Mouse (Mus musculus) limb, embryonic 15.5 days (tissue): ENCODE measurements around the gene Bcor. TPM values are rescaled to one million over a fixed set of nuclear protein-coding genes. Genes with fewer than 3 reads are reported as not detected.

Source experiments
- ATAC-seq: fragments of 200-750 bp; cut with Nextera tagmentation; 2 replicates; pipeline ENCODE4 v1.8.0; 2017; ENCODE audit warnings: low read depth, moderate TSS enrichment; ENCODE audit not compliant: insufficient number of reproducible peaks, low FRiP score, low TSS enrichment
- H3K27ac ChIP-seq: fragments of 300-500 bp; sonication (generic); 2 replicates; pipeline ENCODE4 v1.5.1; 2015; ENCODE audit warnings: moderate library complexity, mild to moderate bottlenecking, inconsistent platforms
- H3K27me3 ChIP-seq: fragments of 300-500 bp; sonication (generic); 2 replicates; pipeline ENCODE4 v1.6.1; 2015; ENCODE audit warnings: inconsistent platforms
- H3K36me3 ChIP-seq: fragments of 300-500 bp; sonication (generic); 2 replicates; pipeline ENCODE4 v1.6.1; 2015; ENCODE audit warnings: inconsistent platforms
- H3K4me1 ChIP-seq: fragments of 300-500 bp; sonication (generic); 2 replicates; pipeline ENCODE4 v1.6.1; 2015; ENCODE audit warnings: inconsistent platforms
- H3K4me2 ChIP-seq: fragments of 300-500 bp; sonication (generic); 2 replicates; pipeline ENCODE4 v1.6.1; 2015; ENCODE audit warnings: mild to moderate bottlenecking, inconsistent platforms
- H3K4me3 ChIP-seq: fragments of 300-500 bp; sonication (generic); 2 replicates; pipeline ENCODE4 v1.5.1; 2015; ENCODE audit warnings: mild to moderate bottlenecking, inconsistent platforms
- H3K9ac ChIP-seq: fragments of 300-500 bp; sonication (generic); 2 replicates; pipeline ENCODE4 v1.6.1; 2015; ENCODE audit warnings: inconsistent platforms
- H3K9me3 ChIP-seq: fragments of 300-500 bp; sonication (generic); 2 replicates; pipeline ENCODE4 v1.6.1; 2016; ENCODE audit warnings: inconsistent platforms
- WGBS: fragments of 180-500 bp; shearing (Covaris S2); methylation state at CpG from one replicate; pipeline ENCODE4 v1.1.7; 2015; 5-methylcytosine and 5-hydroxymethylcytosine counted together
- polyA plus RNA-seq: library from polyadenylated mRNA; unstranded; fragments of >200 nt; fragmentation: Nextera tagmentation; extraction: Ambion mirVana; gene quantifications from 2 replicates; pipeline ENCODE4 v1.2.1, GENCODE M21; 2015

The Bcor gene
- polyA plus RNA-seq, 1 experiment from 2014 or later, result 12.8 TPM

DNA sequence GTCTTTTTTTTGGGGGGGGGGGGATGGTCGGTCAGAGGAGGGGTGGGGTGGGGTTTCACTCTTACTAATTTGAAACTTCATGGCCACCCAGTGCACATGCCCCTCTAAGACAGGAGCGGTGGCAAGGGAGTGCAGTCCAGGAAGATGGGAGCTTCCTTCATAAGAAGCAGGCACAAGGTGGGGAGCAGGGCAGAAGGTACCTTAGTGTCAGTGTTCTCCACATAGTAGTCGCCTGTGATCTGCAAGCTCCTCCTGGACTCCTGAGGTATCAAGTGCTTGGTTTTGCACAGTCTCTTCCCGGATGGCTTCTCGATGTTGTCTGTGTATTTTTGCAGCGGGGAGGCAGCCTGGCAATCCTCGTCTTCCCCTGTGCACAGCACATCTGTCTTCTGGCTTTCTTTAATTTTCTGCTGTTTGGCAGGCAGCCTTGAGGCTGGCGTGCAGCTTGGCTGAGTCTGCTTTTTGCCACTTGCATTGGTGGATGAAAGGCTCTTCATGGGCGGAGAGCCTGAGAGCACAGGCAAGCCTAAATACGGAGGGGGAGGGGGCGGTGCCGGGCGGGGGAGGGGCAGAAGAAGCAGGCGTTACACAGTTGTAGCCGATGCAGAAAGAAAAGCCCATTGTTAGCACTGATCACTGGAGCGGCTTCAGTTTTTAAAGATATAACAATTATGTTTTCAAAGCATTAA lies 112.8 kb downstream of the Bcor start:
- no peak for ATAC-seq
- H3K27me3 ChIP-seq, result peaks cover 24% of the 10 kb centered on the region; the same call in 1 of the 2 replicates
- H3K36me3 ChIP-seq, result peaks cover 4% of the 10 kb centered on the region; the same call in 1 of the 2 replicates
- no peak overlapping the region for H3K4me3 ChIP-seq
- 25% methylated on average over 15 of the region's 16 CpGs for WGBS
- no peaks in the 10 kb centered on the region for H3K9me3 ChIP-seq
- H3K4me1 ChIP-seq, result peaks cover 11% of the 10 kb centered on the region
- no peak overlapping the region for H3K9ac ChIP-seq
- no peak overlapping the region for H3K4me2 ChIP-seq
- H3K27ac ChIP-seq, result no peak overlapping the region

- no peaks in the 10 kb centered on the region for H3K9me3 ChIP-seq
- ATAC-seq, result no peak
- peaks cover 4% of the 10 kb centered on the region; the same call in 1 of the 2 replicates for H3K36me3 ChIP-seq
- H3K4me3 ChIP-seq, result no peak overlapping the region
- H3K4me2 ChIP-seq, result no peak overlapping the region
- peaks cover 11% of the 10 kb centered on the region for H3K4me1 ChIP-seq
- peaks cover 22% of the 10 kb centered on the region; the same call in 1 of the 2 replicates for H3K27me3 ChIP-seq
- no peak overlapping the region for H3K9ac ChIP-seq
- 74% methylated on average over 13 of the region's 13 CpGs for WGBS
- H3K27ac ChIP-seq, result no peak overlapping the region
These were observed 113.5 kb downstream of the Bcor start for GRCm38 (mm10) chrX:12046676-12047075.

- H3K4me2 ChIP-seq, result no peak overlapping the region
- H3K4me3 ChIP-seq, result no peak overlapping the region
- 79% methylated on average over 14 of the region's 14 CpGs for WGBS
- no peak overlapping the region for H3K27ac ChIP-seq
- H3K9me3 ChIP-seq, result no peaks in the 10 kb centered on the region
- no peak overlapping the region for H3K9ac ChIP-seq
- H3K4me1 ChIP-seq, result peaks cover 7% of the 10 kb centered on the region
- ATAC-seq, result no peak
- H3K36me3 ChIP-seq, result peaks cover 22% of the 10 kb centered on the region
- peaks cover 14% of the 10 kb centered on the region; the same call in 1 of the 2 replicates for H3K27me3 ChIP-seq
These were observed 116.8 kb downstream of the Bcor start for GRCm38 (mm10) chrX:12043352-12043751.

DNA sequence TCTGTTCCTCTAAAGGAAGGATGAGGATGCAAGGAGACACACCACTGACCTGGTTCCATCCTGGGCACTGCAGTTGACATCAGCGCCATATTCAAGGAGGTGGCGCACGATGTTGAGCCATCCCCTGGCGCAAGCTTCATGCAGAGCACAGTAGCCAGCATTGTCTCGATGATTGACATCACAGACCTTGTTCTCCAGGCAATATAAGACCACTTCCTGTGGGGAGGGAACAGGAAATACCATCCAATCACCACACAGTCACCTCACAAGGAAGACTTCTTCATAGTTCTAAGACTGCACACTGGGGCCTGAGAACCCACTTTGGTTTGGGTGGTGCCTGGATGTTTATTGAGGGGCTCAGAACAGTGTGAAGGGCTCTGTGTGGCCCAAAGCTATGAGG lies 118.7 kb downstream of the Bcor start:
- 83% methylated on average over 5 of the region's 5 CpGs for WGBS

DNA sequence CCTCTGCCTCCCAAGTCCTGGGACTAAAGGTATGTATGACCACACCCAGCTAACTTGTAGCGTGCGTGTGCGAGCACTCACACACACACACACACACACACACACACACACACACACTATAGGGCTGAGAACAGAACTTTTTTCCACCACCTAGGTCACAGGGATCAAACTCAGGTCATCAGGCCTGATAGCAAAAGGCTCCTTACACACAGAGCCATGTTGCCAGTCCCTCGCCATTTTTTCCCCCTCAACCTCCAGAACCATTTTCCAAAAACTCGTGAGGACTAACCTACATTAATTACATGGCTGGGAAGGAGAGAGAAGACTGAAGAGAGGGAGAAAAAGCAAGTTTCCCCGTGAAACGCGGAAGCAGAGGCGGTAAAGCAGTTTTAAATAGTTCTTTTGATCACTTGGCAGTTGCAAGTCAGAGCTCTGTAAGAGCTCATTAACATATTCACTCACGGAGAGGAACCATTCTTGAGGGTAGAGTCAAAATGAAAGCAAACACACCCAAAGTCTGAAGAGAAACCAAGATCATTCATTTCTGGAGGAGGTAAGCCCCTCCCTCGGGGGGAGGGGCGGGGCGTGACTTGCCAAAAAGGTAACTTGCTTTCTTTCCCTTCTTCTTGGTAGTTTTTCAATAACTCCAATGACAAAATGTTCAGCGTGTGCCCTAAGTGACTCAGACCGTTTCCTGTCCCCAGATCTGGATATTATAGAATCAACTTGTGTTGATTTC lies 145.3 kb downstream of the Bcor start:
- H3K4me2 ChIP-seq, result no peak overlapping the region
- H3K9ac ChIP-seq, result no peak overlapping the region
- H3K9me3 ChIP-seq, result no peaks in the 10 kb centered on the region
- WGBS, result 43% methylated on average over 15 of the region's 15 CpGs
- ATAC-seq, result no peak
- no peak overlapping the region for H3K27ac ChIP-seq
- H3K27me3 ChIP-seq, result peaks cover 3% of the 10 kb centered on the region; the same call in 1 of the 2 replicates
- H3K4me3 ChIP-seq, result no peak overlapping the region
- H3K4me1 ChIP-seq, result no peaks in the 10 kb centered on the region
- H3K36me3 ChIP-seq, result no peaks in the 10 kb centered on the region

More for the DNA sequence above, 118.7 kb downstream of the Bcor start:
- Histone ChIP-seq H3K4me3 (no peak overlapping the region), H3K36me3 (peaks cover 32% of the 10 kb centered on the region), H3K27ac (no peak overlapping the region), H3K4me1 (no peaks in the 10 kb centered on the region), H3K27me3 (0 out of 2 replicates have a peak, but pooled peaks cover 6% of the 10 kb centered on the region), H3K9me3 (no peaks in the 10 kb centered on the region), H3K9ac (no peak overlapping the region), H3K4me2 (no peak overlapping the region)
- no peak for ATAC-seq

DNA sequence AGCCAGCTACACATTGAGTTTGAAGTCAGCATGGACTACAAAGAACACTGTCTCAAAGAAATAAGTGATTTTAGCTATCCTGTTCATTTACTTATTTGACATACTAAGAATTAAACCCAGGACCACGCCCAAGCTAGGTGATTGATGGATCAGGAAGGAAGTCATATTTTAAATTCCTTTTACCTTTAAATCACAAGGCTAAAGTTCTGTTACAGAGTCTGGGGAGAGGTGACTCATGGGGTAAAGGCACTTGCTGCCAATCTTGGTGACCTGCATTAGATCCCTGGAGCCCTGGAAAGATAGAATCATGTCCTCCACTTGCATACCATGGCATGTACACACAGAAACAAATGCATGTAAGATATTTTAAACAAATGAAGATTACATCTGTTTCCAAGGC lies 149.5 kb downstream of the Bcor start:
- no peaks in the 10 kb centered on the region for H3K9me3 ChIP-seq
- H3K9ac ChIP-seq, result no peak overlapping the region
- ATAC-seq, result no peak
- no peak overlapping the region for H3K4me2 ChIP-seq
- H3K4me1 ChIP-seq, result peaks cover 12% of the 10 kb centered on the region
- WGBS, result 77% methylated on average over 1 of the region's 1 CpGs
- no peak overlapping the region for H3K4me3 ChIP-seq
- H3K36me3 ChIP-seq, result no peaks in the 10 kb centered on the region
- H3K27me3 ChIP-seq, result peaks cover 31% of the 10 kb centered on the region
- H3K27ac ChIP-seq, result no peak overlapping the region

DNA sequence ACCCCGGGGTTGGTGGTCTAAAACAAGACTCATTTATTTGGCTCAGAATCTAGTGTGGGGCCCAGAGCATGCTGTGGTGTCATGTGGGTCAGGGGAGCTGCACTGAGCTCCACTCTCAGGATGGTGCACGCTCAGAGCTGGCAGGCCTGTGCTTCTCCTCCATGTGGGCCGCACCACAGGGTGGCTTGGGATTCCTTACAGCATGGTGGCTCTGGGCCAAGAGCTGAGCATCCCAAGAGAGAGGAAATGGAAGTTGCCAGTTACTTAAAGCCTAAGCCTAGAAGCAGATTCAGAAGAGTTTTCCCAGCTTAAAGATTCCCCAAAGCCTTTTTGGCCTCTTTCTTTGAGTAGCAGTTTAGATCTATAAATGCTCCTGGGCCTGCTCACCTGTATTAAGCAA lies 151.1 kb downstream of the Bcor start:
- 46% methylated on average over 3 of the region's 3 CpGs for WGBS
- Histone ChIP-seq H3K27me3 (peaks cover 48% of the 10 kb centered on the region), H3K9me3 (no peaks in the 10 kb centered on the region), H3K9ac (no peak overlapping the region), H3K27ac (no peak overlapping the region), H3K36me3 (no peaks in the 10 kb centered on the region), H3K4me1 (peaks cover 28% of the 10 kb centered on the region), H3K4me2 (no peak overlapping the region), H3K4me3 (no peak overlapping the region)
- ATAC-seq, result no peak

DNA sequence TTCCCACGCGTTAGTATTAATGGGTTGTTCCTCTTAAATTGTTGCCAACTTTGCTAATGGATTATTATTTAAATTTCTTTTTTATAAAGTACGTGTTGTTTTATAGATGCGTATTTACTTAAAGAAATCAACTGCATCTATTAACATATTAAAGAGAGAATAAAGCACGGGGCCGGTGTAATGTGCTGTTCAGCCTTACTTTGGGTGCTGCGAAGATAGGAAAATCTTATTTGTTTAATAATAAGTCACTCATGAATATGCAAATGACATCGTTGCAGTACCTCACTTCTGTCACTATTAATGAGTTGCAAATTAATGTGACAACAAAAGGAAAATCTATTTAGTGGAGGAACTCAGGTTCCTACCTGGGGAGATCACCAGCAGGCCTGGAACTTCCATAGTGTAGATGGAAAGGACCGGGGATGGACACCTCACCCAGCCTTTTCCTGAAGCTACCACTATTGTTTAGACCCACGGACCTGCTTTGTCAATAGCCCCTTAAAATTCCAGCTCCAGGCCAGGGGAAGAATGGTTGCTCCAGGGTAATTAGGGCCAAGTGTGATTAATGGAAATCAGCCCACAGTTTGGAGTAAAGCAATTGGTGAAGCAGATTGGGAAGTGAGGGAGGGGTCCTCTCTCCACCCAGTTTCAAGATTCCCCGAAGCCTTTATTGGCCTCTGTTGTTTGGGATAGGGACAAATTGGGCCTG lies 152.2 kb downstream of the Bcor start:
- Histone ChIP-seq H3K27ac (no peak overlapping the region), H3K4me3 (no peak overlapping the region), H3K9ac (no peak overlapping the region), H3K9me3 (no peaks in the 10 kb centered on the region), H3K4me2 (no peak overlapping the region), H3K4me1 (peaks cover 37% of the 10 kb centered on the region), H3K36me3 (no peaks in the 10 kb centered on the region), H3K27me3 (peaks cover 56% of the 10 kb centered on the region)
- ATAC-seq, result no peak
- WGBS, result 32% methylated on average over 11 of the region's 11 CpGs

DNA sequence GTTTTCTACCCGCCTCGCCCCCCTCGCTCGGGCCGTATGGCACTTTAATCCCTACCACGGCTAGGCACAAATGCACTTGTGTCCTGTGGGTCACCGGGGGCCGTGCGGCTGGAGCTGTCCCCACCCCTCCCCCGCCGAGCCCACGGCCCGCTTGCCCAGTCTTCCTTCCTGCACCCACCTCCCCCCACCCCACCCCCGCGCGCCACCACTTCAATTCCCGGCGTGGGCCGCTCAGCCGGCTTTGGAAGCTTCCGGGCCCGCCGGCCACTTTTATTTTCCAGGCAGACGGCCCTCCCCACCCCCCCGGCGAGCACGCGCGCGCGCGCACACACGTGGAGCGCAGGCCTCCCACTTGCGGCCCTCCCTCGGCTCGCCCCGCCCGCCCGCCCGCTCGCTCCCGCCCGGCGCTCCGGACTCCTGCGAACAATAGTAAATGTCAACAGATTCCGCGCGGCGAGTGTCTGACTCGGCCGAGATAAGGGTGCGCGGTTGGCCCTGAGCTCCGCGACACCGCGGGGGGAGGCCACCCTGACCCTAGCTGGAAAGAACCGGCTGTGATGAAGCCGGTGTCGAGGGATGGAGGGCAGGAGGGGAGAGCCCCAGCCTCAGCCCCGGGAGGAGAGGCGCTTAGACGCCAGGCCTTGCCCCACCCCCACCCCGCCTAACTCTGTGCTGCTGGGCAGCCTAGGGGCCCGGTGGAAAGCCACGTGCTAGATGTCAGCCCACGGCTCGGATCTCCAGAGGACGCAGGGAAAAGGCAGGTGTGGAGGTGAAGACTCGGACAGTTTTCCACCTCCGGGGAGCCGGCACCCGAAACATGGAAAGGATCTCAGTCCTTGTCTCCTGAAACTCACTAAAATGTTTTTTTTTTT lies 153.0 kb downstream of the Bcor start:
- Histone ChIP-seq H3K27me3 (peaks cover 61% of the 10 kb centered on the region), H3K27ac (peak overlapping the region; percentile 84), H3K9ac (no peak overlapping the region), H3K4me2 (peak overlapping the region; percentile 61), H3K9me3 (no peaks in the 10 kb centered on the region), H3K4me1 (peaks cover 43% of the 10 kb centered on the region), H3K4me3 (peak overlapping the region; percentile 44), H3K36me3 (no peaks in the 10 kb centered on the region)
- peak; percentile 66 for ATAC-seq
- WGBS, result 2% methylated on average over 56 of the region's 75 CpGs

DNA sequence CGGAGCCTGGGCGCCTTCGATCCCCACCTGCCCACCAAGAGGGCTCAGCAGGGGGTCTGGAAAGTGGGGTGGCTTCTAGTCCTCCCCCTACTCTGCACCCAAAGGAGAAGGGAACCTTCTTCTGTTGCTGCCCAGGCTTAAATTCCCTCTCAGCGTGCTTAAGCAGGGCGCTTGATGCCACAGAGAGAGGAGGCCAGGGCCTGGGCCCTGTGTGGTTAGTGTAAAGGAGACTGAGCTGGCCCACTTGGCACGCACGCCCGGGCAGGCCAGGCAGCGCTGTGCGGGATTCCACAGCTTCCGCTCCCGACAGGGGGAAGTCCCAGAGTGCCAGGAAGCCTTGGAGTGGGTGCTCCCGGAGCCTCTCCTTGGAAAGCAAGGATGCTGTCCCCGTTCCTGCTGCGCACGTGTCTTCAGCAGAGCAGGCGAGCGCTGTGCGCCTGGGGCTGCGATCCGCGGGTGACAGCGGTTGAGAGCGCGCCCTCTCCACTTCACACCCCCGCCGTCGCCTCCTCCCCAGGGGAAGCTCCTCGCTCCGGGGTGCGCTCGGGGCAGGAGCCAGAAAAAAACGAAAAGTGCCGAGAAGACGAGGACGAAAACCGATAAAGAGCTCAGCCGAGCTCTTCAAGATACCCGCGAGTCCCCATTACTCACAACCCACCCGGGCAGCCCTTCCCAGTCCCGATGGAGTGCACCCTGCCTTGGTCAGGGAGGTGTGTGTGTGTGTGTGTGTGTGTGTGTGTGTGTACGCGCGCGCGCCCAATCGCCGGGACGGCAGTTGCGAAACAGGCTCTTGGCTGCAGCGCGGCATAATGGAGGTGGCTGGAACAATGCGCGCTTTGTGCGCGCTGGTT lies 153.9 kb downstream of the Bcor start:
- Histone ChIP-seq H3K27ac (peak overlapping the region; percentile 84), H3K4me3 (peak overlapping the region; percentile 44), H3K4me1 (peaks cover 50% of the 10 kb centered on the region), H3K9me3 (no peaks in the 10 kb centered on the region), H3K9ac (no peak overlapping the region), H3K27me3 (peaks cover 68% of the 10 kb centered on the region), H3K4me2 (peak overlapping the region; percentile 61), H3K36me3 (no peaks in the 10 kb centered on the region)
- WGBS, result 2% methylated on average over 57 of the region's 57 CpGs
- ATAC-seq, result peak; percentile 40; the same call in 1 of the 2 replicates
